Comparison of ENCODE assay signal across 34 mouse cellular contexts in genomic region chr10:130037096-130037495, GRCm38 (mm10). TPM values are rescaled to one million over a fixed set of nuclear protein-coding genes. Genes with fewer than 3 reads are reported as not detected.
"Had no signal": no experiment of that assay in that cellular context is flagged by ENCODE, and none has a peak within 500 bp of the region (broad histone marks: within the 10 kb centered on the region; RNA-seq: fewer than 3 reads in every experiment).

No protein-coding gene starts in this region.

- H3K9me3 ChIP-seq: heart, embryonic 13.5 days; heart, embryonic 15.5 days; hindbrain, embryonic 13.5 days; hindbrain, embryonic 15.5 days; kidney, embryonic 15.5 days; limb, embryonic 13.5 days; limb, embryonic 15.5 days; liver, embryonic 12.5 days had no signal

- H3K36me3 ChIP-seq: heart, embryonic 13.5 days; heart, embryonic 15.5 days; hindbrain, embryonic 13.5 days; hindbrain, embryonic 15.5 days; kidney, embryonic 15.5 days; limb, embryonic 13.5 days; limb, embryonic 15.5 days; liver, embryonic 12.5 days had no signal

- H3K4me2 ChIP-seq: heart, embryonic 11.5 days; heart, embryonic 13.5 days; heart, embryonic 15.5 days; hindbrain, embryonic 13.5 days; hindbrain, embryonic 15.5 days; kidney, embryonic 15.5 days; limb, embryonic 13.5 days; limb, embryonic 15.5 days; liver, embryonic 12.5 days had no signal

- H3K9ac ChIP-seq: heart, embryonic 13.5 days; heart, embryonic 15.5 days; hindbrain, embryonic 13.5 days; hindbrain, embryonic 15.5 days; kidney, embryonic 15.5 days; limb, embryonic 13.5 days; limb, embryonic 15.5 days; liver, embryonic 12.5 days; liver, embryonic 14.5 days had no signal

- H3K4me3 ChIP-seq: heart, adult 2 months; heart, embryonic 13.5 days; heart, embryonic 15.5 days; hindbrain, embryonic 13.5 days; hindbrain, embryonic 15.5 days; kidney, embryonic 15.5 days; left cerebral cortex, adult 2 months; limb, embryonic 13.5 days; limb, embryonic 15.5 days; liver, embryonic 12.5 days had no signal

- ATAC-seq: hindbrain, postnatal 0 days; intestine, embryonic 16.5 days; liver, embryonic 12.5 days had no signal

- DNase-seq: gastrocnemius, postnatal 14 days; gastrocnemius, postnatal 36 days; heart, adult 11 months; heart, adult 2 months; heart, postnatal 14 days; heart, postnatal 36 days; kidney, adult 11 months; kidney, adult 2 months; kidney, adult 9 months; kidney, postnatal 14 days; kidney, postnatal 36 days; left cerebral cortex, postnatal 4 days had no signal

- H3K27ac ChIP-seq: heart, adult 2 months; heart, embryonic 13.5 days; heart, embryonic 15.5 days; hindbrain, embryonic 13.5 days; hindbrain, embryonic 15.5 days; hindbrain, postnatal 0 days; kidney, embryonic 15.5 days; kidney, postnatal 0 days; left cerebral cortex, adult 2 months; limb, embryonic 13.5 days; limb, embryonic 15.5 days; liver, embryonic 12.5 days; liver, embryonic 14.5 days had no signal

- H3K27me3 ChIP-seq: heart, embryonic 13.5 days; heart, embryonic 15.5 days; hindbrain, embryonic 13.5 days; hindbrain, embryonic 15.5 days; kidney, embryonic 15.5 days; limb, embryonic 13.5 days; limb, embryonic 15.5 days; liver, embryonic 12.5 days had no signal

- H3K4me1 ChIP-seq: heart, embryonic 13.5 days; heart, embryonic 15.5 days; hindbrain, embryonic 13.5 days; hindbrain, embryonic 15.5 days; kidney, embryonic 15.5 days; limb, embryonic 13.5 days; limb, embryonic 15.5 days; liver, embryonic 12.5 days had no signal

RNA-seq across cellular contexts. Expression of gene Olfr821, which starts 6.9 kb away (rescaled TPM):
- polyA plus RNA-seq: gonadal fat pad, adult 2 months; heart, adult 2 months; heart, embryonic 11.5 days; heart, embryonic 13.5 days; heart, embryonic 15.5 days; heart, postnatal 0 days; hindbrain, embryonic 11.5 days; hindbrain, embryonic 13.5 days; hindbrain, embryonic 15.5 days; hindbrain, postnatal 0 days; intestine, embryonic 14.5 days; intestine, embryonic 16.5 days; kidney, adult 2 months; kidney, embryonic 15.5 days; kidney, postnatal 0 days; large intestine, adult 2 months; limb, embryonic 11.5 days; limb, embryonic 13.5 days; limb, embryonic 15.5 days; liver, adult 2 months; liver, embryonic 12.5 days; liver, embryonic 14.5 days; liver, embryonic 16.5 days had no signal

RNA-seq across cellular contexts. Expression of gene Olfr820, which starts 24.7 kb away (rescaled TPM):
- polyA plus RNA-seq: gonadal fat pad, adult 2 months; heart, adult 2 months; heart, embryonic 11.5 days; heart, embryonic 13.5 days; heart, embryonic 15.5 days; heart, postnatal 0 days; hindbrain, embryonic 11.5 days; hindbrain, embryonic 13.5 days; hindbrain, embryonic 15.5 days; hindbrain, postnatal 0 days; intestine, embryonic 14.5 days; intestine, embryonic 16.5 days; kidney, adult 2 months; kidney, embryonic 15.5 days; kidney, postnatal 0 days; large intestine, adult 2 months; limb, embryonic 11.5 days; limb, embryonic 13.5 days; limb, embryonic 15.5 days; liver, adult 2 months; liver, embryonic 12.5 days; liver, embryonic 14.5 days; liver, embryonic 16.5 days had no signal

RNA-seq across cellular contexts. Expression of gene Olfr822, which starts 33.9 kb away (rescaled TPM):
- polyA plus RNA-seq: gonadal fat pad, adult 2 months; heart, adult 2 months; heart, embryonic 11.5 days; heart, embryonic 13.5 days; heart, embryonic 15.5 days; heart, postnatal 0 days; hindbrain, embryonic 11.5 days; hindbrain, embryonic 13.5 days; hindbrain, embryonic 15.5 days; hindbrain, postnatal 0 days; intestine, embryonic 14.5 days; intestine, embryonic 16.5 days; kidney, adult 2 months; kidney, embryonic 15.5 days; kidney, postnatal 0 days; large intestine, adult 2 months; limb, embryonic 11.5 days; limb, embryonic 13.5 days; limb, embryonic 15.5 days; liver, adult 2 months; liver, embryonic 12.5 days; liver, embryonic 14.5 days; liver, embryonic 16.5 days had no signal

RNA-seq across cellular contexts. Expression of gene Gm10310, which starts 52.2 kb away (rescaled TPM):
- polyA plus RNA-seq: gonadal fat pad, adult 2 months; heart, adult 2 months; heart, embryonic 11.5 days; heart, embryonic 13.5 days; heart, embryonic 15.5 days; heart, postnatal 0 days; hindbrain, embryonic 11.5 days; hindbrain, embryonic 13.5 days; hindbrain, embryonic 15.5 days; hindbrain, postnatal 0 days; intestine, embryonic 14.5 days; intestine, embryonic 16.5 days; kidney, adult 2 months; kidney, embryonic 15.5 days; kidney, postnatal 0 days; large intestine, adult 2 months; limb, embryonic 11.5 days; limb, embryonic 13.5 days; limb, embryonic 15.5 days; liver, adult 2 months; liver, embryonic 12.5 days; liver, embryonic 14.5 days; liver, embryonic 16.5 days had no signal
